Mouse (Mus musculus) cortical plate, adult 2 months (tissue): Measurements from ENCODE around the gene Lamc2.

Experiments
- CTCF ChIP-seq: fragments of 200-500 bp; IDR thresholded peaks from 2 replicates; pipeline ENCODE4 v1.5.1; 2011; ENCODE audit warnings: mild to moderate bottlenecking, control low read depth, low read length; ENCODE audit not compliant: insufficient read depth; ENCODE audit errors: extremely low read depth
- POLR2A ChIP-seq: fragments of 200-500 bp; IDR thresholded peaks from 2 replicates; pipeline ENCODE4 v1.6.1; 2011; ENCODE audit warnings: mild to moderate bottlenecking, low read length, control low read depth; ENCODE audit not compliant: insufficient read depth; ENCODE audit errors: extremely low read depth

GRCm38 (mm10) chr1:153120544-153120943 is 65.7 kb downstream of the Lamc2 start:
- TF ChIP-seq POLR2A (no peak), CTCF (no peak)
